Mouse (Mus musculus) lung, adult 2 months (tissue): ENCODE measurements at regions not wholly inside any gene's neighbourhood (a gene's known extent, or its start where the extent isn't known, plus 50 kb on each side); places are given as distances from the start of the nearest gene placed in this dataset.

Source experiments
- CTCF ChIP-seq: fragments of 200-500 bp; IDR thresholded peaks from 2 replicates; pipeline ENCODE4 v1.5.1; 2011; ENCODE audit warnings: mild to moderate bottlenecking, low read length, control low read depth; ENCODE audit not compliant: insufficient read depth
- POLR2A ChIP-seq: fragments of 200-500 bp; IDR thresholded peaks from 2 replicates; pipeline ENCODE4 v1.6.1; 2011; ENCODE audit warnings: low read depth, mild to moderate bottlenecking, control low read depth, low read length, borderline replicate concordance; ENCODE audit errors: extremely low read depth

DNA sequence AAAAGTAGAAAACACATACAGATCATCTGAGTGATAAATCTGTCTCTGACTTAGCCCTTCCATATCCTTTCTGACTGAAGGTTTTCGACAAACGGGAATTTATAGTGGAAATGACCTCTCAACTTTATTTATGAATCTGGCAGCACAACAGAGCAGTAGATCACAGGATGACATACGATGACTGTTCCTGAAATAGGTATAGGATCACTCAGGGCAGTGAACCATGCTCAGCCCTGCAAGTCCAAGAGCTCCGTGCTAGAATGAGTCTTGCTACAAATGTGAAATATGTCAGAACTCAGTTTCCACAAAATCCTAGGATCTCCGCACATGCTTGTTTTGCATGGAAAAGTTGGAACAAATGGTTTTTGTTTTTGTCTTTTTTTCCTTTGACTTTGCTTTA lies 132.4 kb upstream of the Robo1 start:
- no peak for TF ChIP-seq CTCF
- no peak for TF ChIP-seq POLR2A
